Mouse (Mus musculus) heart, postnatal 0 days (tissue): ENCODE data around the gene Naa38.

Experiments
- CTCF ChIP-seq: IDR thresholded peaks from 2 replicates; pipeline ENCODE4 v1.5.1; 2016; ENCODE audit warnings: antibody characterized with exemption, control low read depth, low read depth
- EP300 ChIP-seq: IDR thresholded peaks from 2 replicates; pipeline ENCODE4 v1.6.1; 2016; ENCODE audit warnings: antibody characterized with exemption, low read depth

DNA sequence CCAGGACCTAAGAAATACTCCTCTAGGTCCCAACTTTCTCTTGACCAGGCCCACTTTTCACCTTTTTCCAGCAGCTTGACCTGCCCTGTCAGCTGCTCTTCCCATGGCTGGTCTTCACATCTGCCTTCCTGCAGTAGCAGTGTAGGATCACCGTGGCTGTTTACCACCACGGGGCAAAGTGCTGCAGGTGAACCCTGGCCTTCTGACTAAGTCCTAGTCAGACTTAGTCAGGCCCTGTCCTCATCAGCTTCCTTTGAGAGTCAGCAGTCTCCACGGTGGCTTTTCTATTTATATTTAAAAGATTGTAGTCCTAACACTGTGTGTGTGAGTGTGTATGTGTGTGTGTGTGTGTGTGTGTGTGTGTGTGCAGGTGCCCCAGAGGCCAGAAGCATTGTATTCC, 17.5 kb upstream of the Naa38 start:
- TF ChIP-seq CTCF, result no peak
- TF ChIP-seq EP300, result no peak
